Mouse (Mus musculus) C2C12 (cell line): Measurements from ENCODE around the gene Slc1a7. TPM values are rescaled to one million over a fixed set of nuclear protein-coding genes. Genes with fewer than 3 reads are reported as not detected.
A peak's percentile ranks its signal among the peaks of the same experiment; 100 is the strongest.

Experiments used
- H3K27me3 ChIP-seq: one replicate; pipeline ENCODE4 v1.6.1; 2011; ENCODE audit not compliant: control insufficient read depth, insufficient read depth, insufficient read length
- H3K36me3 ChIP-seq: one replicate; pipeline ENCODE4 v1.6.1; 2011; ENCODE audit not compliant: control insufficient read depth, insufficient read depth
- H3K4me3 ChIP-seq: one replicate; pipeline ENCODE4 v1.5.1; 2011; ENCODE audit warnings: mild to moderate bottlenecking, control low read depth; ENCODE audit not compliant: poor library complexity, insufficient read depth, severe bottlenecking
- H3K79me2 ChIP-seq: one replicate; pipeline ENCODE4 v1.6.1; 2011; ENCODE audit not compliant: control insufficient read depth, insufficient read depth
- H3K79me3 ChIP-seq: one replicate; pipeline ENCODE4 v1.6.1; 2011; ENCODE audit warnings: low read depth, control low read depth
- H3ac ChIP-seq: one replicate; pipeline ENCODE3; 2011; ENCODE audit warnings: low read depth; ENCODE audit not compliant: control insufficient read depth, insufficient read length
- CEBPB ChIP-seq: IDR thresholded peaks from one replicate; pipeline ENCODE4 v1.6.1; 2011; ENCODE audit warnings: low read depth, mild to moderate bottlenecking, control low read depth, moderate library complexity
- CTCF ChIP-seq: IDR thresholded peaks from one replicate; pipeline ENCODE4 v1.5.1; 2011; ENCODE audit not compliant: control insufficient read depth, insufficient read depth, insufficient read length
- FOSL1 ChIP-seq: IDR thresholded peaks from one replicate; pipeline ENCODE4 v1.8.0; 2011; ENCODE audit warnings: mild to moderate bottlenecking, low read length; ENCODE audit not compliant: poor library complexity, insufficient read depth, severe bottlenecking
- MAX ChIP-seq: IDR thresholded peaks from one replicate; pipeline ENCODE4 v1.6.1; 2011; ENCODE audit warnings: mild to moderate bottlenecking, control low read depth
- MYOD1 ChIP-seq: IDR thresholded peaks from one replicate; pipeline ENCODE4 v1.6.1; 2011; ENCODE audit warnings: low read depth; ENCODE audit not compliant: control insufficient read depth, insufficient read length
- MYOG ChIP-seq: IDR thresholded peaks from one replicate; pipeline ENCODE4 v1.6.1; 2011; ENCODE audit not compliant: control insufficient read depth, insufficient read length; ENCODE audit errors: extremely low read depth
- USF1 ChIP-seq: IDR thresholded peaks from one replicate; pipeline ENCODE4 v1.6.1; 2011; ENCODE audit warnings: low read depth, mild to moderate bottlenecking, control low read depth, moderate library complexity
- polyA plus RNA-seq: library from polyadenylated mRNA; unstranded; fragments of >200 nt; fragmentation: generic; extraction: Trizol; gene quantifications from one replicate; pipeline ENCODE4 v1.2.1, GENCODE M21; 2012; ENCODE audit warnings: missing spikeins

Slc1a7 gene
- polyA plus RNA-seq, 1 experiment, result not detected

DNA sequence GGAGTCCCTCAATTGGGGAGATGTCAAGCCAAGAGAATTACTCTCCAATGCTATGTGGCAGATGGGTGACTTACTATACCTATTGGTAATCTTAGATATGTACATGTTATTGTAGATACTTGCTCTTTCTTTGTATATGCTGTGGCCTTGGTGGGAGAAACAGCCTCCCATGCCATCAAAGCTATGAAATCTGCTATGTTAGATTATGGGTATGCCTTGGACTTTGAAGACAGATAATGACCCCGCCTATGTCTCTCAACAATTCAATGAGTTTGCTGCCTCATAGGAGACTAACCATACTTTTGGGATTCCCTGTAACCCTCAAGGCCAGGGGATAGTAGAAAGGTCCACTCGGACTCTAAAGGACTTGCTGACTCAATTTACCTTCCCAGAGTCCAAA, 39.9 kb upstream of the Slc1a7 start:
- H3K79me2 ChIP-seq, result no peaks in the 10 kb centered on the region
- TF ChIP-seq CTCF, result no peak
- TF ChIP-seq MAX, result no peak
- no peak for TF ChIP-seq USF1
- H3ac ChIP-seq, result no peak overlapping the region
- no peaks in the 10 kb centered on the region for H3K36me3 ChIP-seq
- H3K4me3 ChIP-seq, result no peak overlapping the region
- H3K27me3 ChIP-seq, result peaks cover 16% of the 10 kb centered on the region
- no peaks in the 10 kb centered on the region for H3K79me3 ChIP-seq

DNA sequence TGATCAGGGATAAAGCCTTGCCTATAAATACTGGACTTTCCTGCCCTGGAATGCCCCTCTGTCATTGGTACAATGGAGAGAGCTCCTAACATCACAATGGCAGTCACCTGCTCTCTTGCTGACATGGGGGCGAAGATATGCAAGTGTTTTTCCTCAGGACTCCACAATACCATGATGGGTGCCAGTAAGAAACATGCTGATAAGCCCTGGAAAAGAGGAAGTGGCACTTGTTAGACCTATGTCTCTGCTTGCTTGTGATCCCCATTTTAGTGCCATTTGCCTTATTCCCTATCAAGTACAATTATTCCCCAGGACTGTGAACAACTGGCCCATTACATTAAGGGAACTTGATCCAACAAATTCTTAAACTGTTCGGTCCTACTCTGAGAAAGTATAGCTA, 39.4 kb upstream of the Slc1a7 start:
- Histone ChIP-seq H3K36me3 (no peaks in the 10 kb centered on the region), H3ac (no peak overlapping the region), H3K79me3 (no peaks in the 10 kb centered on the region), H3K4me3 (no peak overlapping the region), H3K79me2 (no peaks in the 10 kb centered on the region), H3K27me3 (peaks cover 16% of the 10 kb centered on the region)
- TF ChIP-seq MYOD1 (no peak), USF1 (no peak), FOSL1 (no peak), CEBPB (no peak), MYOG (no peak), CTCF (no peak), MAX (no peak)

DNA sequence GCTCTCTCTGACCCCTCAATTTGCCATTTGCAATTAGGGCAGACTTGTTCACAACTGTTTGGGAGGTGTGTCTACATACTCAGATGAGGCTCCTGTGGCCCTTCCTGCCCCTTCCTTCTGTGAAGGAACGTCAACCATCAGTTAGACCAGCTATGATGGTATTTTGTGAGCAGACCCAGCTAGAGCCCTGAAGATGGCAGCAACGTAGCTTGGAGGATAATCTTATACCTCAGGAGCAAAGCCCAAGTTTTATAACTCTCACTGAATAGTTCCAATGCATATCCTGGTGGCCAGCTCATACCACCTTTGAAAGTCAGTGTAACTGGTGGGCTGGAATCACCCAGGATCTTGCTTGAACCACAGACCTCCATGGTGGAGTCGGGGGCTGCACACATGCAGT, 36.7 kb upstream of the Slc1a7 start:
- Histone ChIP-seq H3K79me3 (no peaks in the 10 kb centered on the region), H3K27me3 (peaks cover 16% of the 10 kb centered on the region), H3K36me3 (no peaks in the 10 kb centered on the region), H3K4me3 (no peak overlapping the region), H3K79me2 (no peaks in the 10 kb centered on the region), H3ac (no peak overlapping the region)
- TF ChIP-seq MAX (no peak), MYOD1 (no peak), CEBPB (no peak), FOSL1 (no peak), USF1 (no peak), CTCF (no peak), MYOG (no peak)

DNA sequence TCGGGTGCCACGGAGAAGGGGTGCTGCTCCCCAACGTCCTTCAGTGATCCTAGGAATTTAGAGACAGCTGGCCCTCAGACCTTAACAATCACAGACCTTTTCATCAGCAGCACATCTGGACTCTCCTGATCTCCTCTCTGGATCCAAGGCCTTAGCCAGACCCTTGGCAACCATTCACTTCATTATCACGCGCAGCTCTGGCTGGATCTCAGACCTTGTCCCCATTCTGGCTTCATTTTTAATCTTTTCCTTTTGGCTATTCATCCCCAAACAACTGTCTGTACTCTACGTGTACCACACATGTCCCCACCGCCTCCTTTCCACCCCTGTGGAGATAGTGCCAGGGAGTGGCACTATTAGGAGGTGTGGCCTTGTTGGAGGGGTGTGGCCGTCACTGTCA, 34.9 kb upstream of the Slc1a7 start:
- no peaks in the 10 kb centered on the region for H3K36me3 ChIP-seq
- no peaks in the 10 kb centered on the region for H3K79me2 ChIP-seq
- H3ac ChIP-seq, result no peak overlapping the region
- no peak for TF ChIP-seq MYOD1
- TF ChIP-seq USF1, result no peak
- no peak for TF ChIP-seq CTCF
- no peak for TF ChIP-seq CEBPB
- no peak for TF ChIP-seq MYOG
- no peak for TF ChIP-seq FOSL1
- TF ChIP-seq MAX, result no peak
- H3K79me3 ChIP-seq, result no peaks in the 10 kb centered on the region
- peaks cover 16% of the 10 kb centered on the region for H3K27me3 ChIP-seq
- no peak overlapping the region for H3K4me3 ChIP-seq

DNA sequence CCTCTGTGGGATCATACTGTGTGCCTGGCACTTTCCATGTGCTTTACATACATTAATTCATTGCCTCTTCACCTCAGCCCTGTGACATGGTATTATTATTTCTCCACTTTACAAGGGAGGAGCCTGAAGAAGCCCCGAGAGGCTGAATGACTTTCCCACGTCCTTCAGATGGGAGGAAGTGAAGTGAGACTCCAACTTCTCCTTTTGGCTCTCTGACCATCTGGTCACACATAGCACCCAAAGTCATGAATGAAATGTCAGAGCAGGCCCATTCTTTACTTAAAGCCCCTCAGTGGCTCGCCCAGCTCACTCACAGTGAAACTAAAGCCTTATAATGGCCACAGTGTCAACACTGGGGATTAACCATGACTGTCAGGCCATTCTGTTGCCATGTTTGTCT, 32.9 kb upstream of the Slc1a7 start:
- Histone ChIP-seq H3K79me3 (no peaks in the 10 kb centered on the region), H3K4me3 (no peak overlapping the region), H3K27me3 (peaks cover 5% of the 10 kb centered on the region), H3ac (no peak overlapping the region), H3K36me3 (no peaks in the 10 kb centered on the region), H3K79me2 (no peaks in the 10 kb centered on the region)
- no peak for TF ChIP-seq MYOD1
- TF ChIP-seq CTCF, result no peak
- TF ChIP-seq USF1, result no peak
- TF ChIP-seq CEBPB, result no peak
- TF ChIP-seq MAX, result no peak
- TF ChIP-seq MYOG, result no peak
- no peak for TF ChIP-seq FOSL1

DNA sequence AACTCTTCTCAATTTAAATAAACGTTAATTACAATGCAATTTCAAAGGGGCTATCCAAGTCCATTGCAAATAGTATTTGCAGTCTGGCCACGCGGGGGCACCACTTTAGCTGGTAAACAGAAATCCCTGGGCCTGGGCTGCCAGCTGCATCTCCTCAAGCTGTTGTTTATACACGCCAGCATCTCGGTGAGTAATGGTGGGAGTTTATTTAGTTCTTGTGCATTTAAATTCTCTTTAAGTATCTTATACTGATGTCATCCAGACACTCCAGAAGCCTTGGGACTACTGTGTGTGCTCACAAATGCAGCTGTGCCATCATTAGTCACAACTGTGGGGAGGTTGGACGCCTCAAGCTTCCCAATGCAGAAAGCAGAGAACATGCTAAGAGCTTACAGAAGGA, 30.8 kb upstream of the Slc1a7 start:
- H3K27me3 ChIP-seq, result no peaks in the 10 kb centered on the region
- peak; percentile 2 for TF ChIP-seq CTCF
- TF ChIP-seq MYOG, result no peak
- H3K79me2 ChIP-seq, result no peaks in the 10 kb centered on the region
- H3K36me3 ChIP-seq, result no peaks in the 10 kb centered on the region
- no peak overlapping the region for H3ac ChIP-seq
- H3K4me3 ChIP-seq, result no peak overlapping the region
- no peaks in the 10 kb centered on the region for H3K79me3 ChIP-seq
